Comparison of ENCODE assay signal across 8 mouse cellular contexts in genomic region chr1:87922666-87923065, GRCm38 (mm10).
DNase-seq lines count a peak whose midpoint lies in the region; TF ChIP-seq lines count a peak whose summit lies in the region.

No protein-coding gene starts in this region.

- peak; percentile 53 for DNase-seq in heart, adult 8-10 months (ENCODE audit: low spot score)
- no peak for DNase-seq in heart, postnatal 25 days (ENCODE audit: low spot score)
- peak; percentile 54 to 55 for DNase-seq in right cerebral cortex, adult 2 months (ENCODE audit: low spot score in 2 of 2)
- no peak for DNase-seq in right cerebral cortex, postnatal 25 days
- DNase-seq in brain, embryonic 14.5 days (ENCODE audit: low read depth), result peak; percentile 39
- DNase-seq in layer of hippocampus, adult 9-10 months (ENCODE audit: low spot score), result peak; percentile 40
- peak; percentile 40 for DNase-seq in thymus, postnatal 0 days (ENCODE audit: low spot score)
- no peak for DNase-seq in frontal cortex, postnatal 10 days (ENCODE audit: low spot score in 2 of 2)

- TF ChIP-seq POLR2A in brain, embryonic 14.5 days (IDR thresholded peaks at IDR 0.05; ENCODE audit: borderline replicate concordance, extremely low read depth, insufficient read depth, insufficient read length, poor library complexity, severe bottlenecking), result no peak

- peak; percentile 40; the same call in 1 of the 2 replicates for TF ChIP-seq CTCF in brain, embryonic 14.5 days (IDR thresholded peaks at IDR 0.05; ENCODE audit: borderline replicate concordance, extremely low read depth, insufficient read depth, insufficient read length)

- intact Hi-C loops in heart, postnatal 25 days (cut with DNase I), result loop anchor here (5.0 to 10.0 kb wide), 3 partner anchors 135 to 478 kb away; no protein-coding TSS in a partner anchor

Comparison
In these comparisons a context has a peak if more than half of its experiments do, and no peak if none do; other contexts are left out.
1. DNase-seq: peak in heart, adult 8-10 months (single experiment), right cerebral cortex, adult 2 months (2 of 2), brain, embryonic 14.5 days (single experiment), layer of hippocampus, adult 9-10 months (single experiment) and thymus, postnatal 0 days (single experiment); none in heart, postnatal 25 days (single experiment), right cerebral cortex, postnatal 25 days (single experiment) and frontal cortex, postnatal 10 days (0 of 2).